Mouse (Mus musculus) lung, embryonic 14.5 days (tissue): ENCODE results near the gene Ube2g1. TPM values are rescaled to one million over a fixed set of nuclear protein-coding genes. Genes with fewer than 3 reads are reported as not detected.
A peak's percentile ranks its signal among the peaks of the same experiment; 100 is the strongest.

Experiments
- ATAC-seq: fragments of 200-750 bp; cut with Nextera tagmentation; 2 replicates; pipeline ENCODE4 v1.8.0; 2017; ENCODE audit warnings: mild to moderate bottlenecking, moderate TSS enrichment, moderate library complexity; ENCODE audit not compliant: insufficient read depth
- DNase-seq: peaks from one replicate; pipeline ENCODE4 v3.0.0-alpha.2; 2015
- H3K27ac ChIP-seq: fragments of 300-500 bp; sonication (generic); 2 replicates; pipeline ENCODE4 v1.5.1; 2014; ENCODE audit warnings: low read depth, mild to moderate bottlenecking, moderate library complexity
- H3K27me3 ChIP-seq: fragments of 300-500 bp; sonication (generic); 2 replicates; pipeline ENCODE4 v1.6.1; 2014; ENCODE audit warnings: low read length, control low read depth; ENCODE audit not compliant: insufficient read depth
- H3K36me3 ChIP-seq: fragments of 300-500 bp; sonication (generic); 2 replicates; pipeline ENCODE4 v1.6.1; 2014; ENCODE audit warnings: control low read depth; ENCODE audit not compliant: insufficient read depth
- H3K4me1 ChIP-seq: fragments of 300-500 bp; sonication (generic); 2 replicates; pipeline ENCODE4 v1.6.1; 2014; ENCODE audit warnings: antibody characterized with exemption, control low read depth; ENCODE audit not compliant: insufficient read depth
- H3K4me2 ChIP-seq: fragments of 300-500 bp; sonication (generic); 2 replicates; pipeline ENCODE4 v1.6.1; 2014; ENCODE audit warnings: mild to moderate bottlenecking
- H3K4me3 ChIP-seq: fragments of 300-500 bp; sonication (generic); 2 replicates; pipeline ENCODE4 v1.5.1; 2014; ENCODE audit warnings: low read depth, low read length
- H3K9ac ChIP-seq: fragments of 300-500 bp; sonication (generic); 2 replicates; pipeline ENCODE4 v1.6.1; 2014
- H3K9me3 ChIP-seq: fragments of 300-500 bp; sonication (generic); 2 replicates; pipeline ENCODE4 v1.6.1; 2016; ENCODE audit warnings: low read depth, low read length, control low read depth
- CTCF ChIP-seq: IDR thresholded peaks from 2 replicates; pipeline ENCODE4 v1.5.1; 2016; ENCODE audit warnings: antibody characterized with exemption, low read depth
- whole genome bisulfite sequencing: fragments of 180-500 bp; shearing (Covaris S2); extraction: QIAGEN DNeasy Blood & Tissue Kit; methylation state at CpG from one replicate; pipeline ENCODE4 v1.1.7; 2014; 5-methylcytosine and 5-hydroxymethylcytosine counted together
- polyA plus RNA-seq: library from polyadenylated mRNA; unstranded; fragments of >200 nt; fragmentation: Nextera tagmentation; extraction: Ambion mirVana; gene quantifications from 2 replicates; pipeline ENCODE4 v1.2.1, GENCODE M21; 2014

Ube2g1 gene
- polyA plus RNA-seq, 1 experiment from 2014 or later, result 77.9 TPM

GRCm38 (mm10) chr11:72675280-72675679 is 68.2 kb downstream of the Ube2g1 start:
- Histone ChIP-seq H3K36me3 (peaks cover 8% of the 10 kb centered on the region; the same call in 1 of the 2 replicates), H3K27ac (no peak overlapping the region), H3K9me3 (no peaks in the 10 kb centered on the region), H3K27me3 (no peaks in the 10 kb centered on the region), H3K4me1 (no peaks in the 10 kb centered on the region), H3K9ac (no peak overlapping the region), H3K4me3 (no peak overlapping the region), H3K4me2 (no peak overlapping the region)
- DNase-seq, result no peak
- no peak for TF ChIP-seq CTCF
- 69% methylated on average over 2 of the region's 2 CpGs for WGBS
- no peak for ATAC-seq

- Histone ChIP-seq H3K4me2 (no peak overlapping the region), H3K9me3 (no peaks in the 10 kb centered on the region), H3K9ac (no peak overlapping the region), H3K27me3 (no peaks in the 10 kb centered on the region), H3K36me3 (peaks cover 26% of the 10 kb centered on the region), H3K27ac (no peak overlapping the region), H3K4me1 (no peaks in the 10 kb centered on the region), H3K4me3 (no peak overlapping the region)
- DNase-seq, result no peak
- ATAC-seq, result no peak
- no peak for TF ChIP-seq CTCF
Observed at GRCm38 (mm10) chr11:72680726-72681125, 73.6 kb downstream of the Ube2g1 start.

- 94% methylated on average over 2 of the region's 2 CpGs for WGBS
- TF ChIP-seq CTCF, result no peak
- H3K36me3 ChIP-seq, result peaks cover 26% of the 10 kb centered on the region
- H3K4me2 ChIP-seq, result no peak overlapping the region
- H3K27me3 ChIP-seq, result no peaks in the 10 kb centered on the region
- H3K27ac ChIP-seq, result no peak overlapping the region
- DNase-seq (no peak), ATAC-seq (no peak)
- H3K9ac ChIP-seq, result no peak overlapping the region
- H3K9me3 ChIP-seq, result no peaks in the 10 kb centered on the region
- H3K4me1 ChIP-seq, result no peaks in the 10 kb centered on the region
- no peak overlapping the region for H3K4me3 ChIP-seq
Observed at GRCm38 (mm10) chr11:72683402-72683801, 76.3 kb downstream of the Ube2g1 start.

GRCm38 (mm10) chr11:72686697-72687096 is 79.6 kb downstream of the Ube2g1 start:
- H3K36me3 ChIP-seq, result peaks cover 8% of the 10 kb centered on the region; the same call in 1 of the 2 replicates
- H3K4me2 ChIP-seq, result no peak overlapping the region
- no peaks in the 10 kb centered on the region for H3K9me3 ChIP-seq
- H3K4me3 ChIP-seq, result no peak overlapping the region
- H3K27me3 ChIP-seq, result no peaks in the 10 kb centered on the region
- peaks cover 7% of the 10 kb centered on the region; the same call in 1 of the 2 replicates for H3K4me1 ChIP-seq
- no peak overlapping the region for H3K9ac ChIP-seq
- no peak overlapping the region for H3K27ac ChIP-seq
- DNase-seq, result no peak
- no peak for TF ChIP-seq CTCF
- ATAC-seq, result no peak

GRCm38 (mm10) chr11:72688242-72688641 is 81.2 kb downstream of the Ube2g1 start:
- 8% methylated on average over 5 of the region's 5 CpGs for WGBS
- Histone ChIP-seq H3K9ac (no peak overlapping the region), H3K36me3 (peaks cover 8% of the 10 kb centered on the region; the same call in 1 of the 2 replicates), H3K27ac (peak overlapping the region; percentile 27; the same call in 1 of the 2 replicates), H3K27me3 (no peaks in the 10 kb centered on the region), H3K4me2 (0 out of 2 replicates have a peak overlapping the region, but pooled peaks have one; percentile 10), H3K4me1 (peaks cover 7% of the 10 kb centered on the region; the same call in 1 of the 2 replicates), H3K4me3 (no peak overlapping the region), H3K9me3 (no peaks in the 10 kb centered on the region)
- DNase-seq (peak; percentile 27), ATAC-seq (peak; percentile 42; the same call in 1 of the 2 replicates)
- no peak for TF ChIP-seq CTCF

- WGBS, result 48% methylated on average over 3 of the region's 3 CpGs
- Histone ChIP-seq H3K27ac (peak overlapping the region; percentile 86), H3K4me2 (peak overlapping the region; percentile 79), H3K9ac (peak overlapping the region; percentile 67), H3K36me3 (peaks cover 5% of the 10 kb centered on the region; the same call in 1 of the 2 replicates), H3K27me3 (no peaks in the 10 kb centered on the region), H3K9me3 (no peaks in the 10 kb centered on the region), H3K4me1 (peaks cover 7% of the 10 kb centered on the region; the same call in 1 of the 2 replicates), H3K4me3 (peak overlapping the region; percentile 66)
- TF ChIP-seq CTCF, result no peak
- peak; percentile 14 for DNase-seq
- ATAC-seq, result no peak
Observed at GRCm38 (mm10) chr11:72689115-72689514, 82.0 kb downstream of the Ube2g1 start.

- DNase-seq (peak; percentile 99), ATAC-seq (peak; percentile 97)
- no peak for TF ChIP-seq CTCF
- Histone ChIP-seq H3K36me3 (peaks cover 5% of the 10 kb centered on the region; the same call in 1 of the 2 replicates), H3K9me3 (no peaks in the 10 kb centered on the region), H3K9ac (peak within 1 kb of the TSS; percentile 67), H3K4me2 (peak within 1 kb of the TSS; percentile 79), H3K27me3 (no peaks in the 10 kb centered on the region), H3K4me3 (peak within 1 kb of the TSS; percentile 66), H3K27ac (peak within 1 kb of the TSS; percentile 86), H3K4me1 (peaks cover 7% of the 10 kb centered on the region; the same call in 1 of the 2 replicates)
- WGBS, result under 1% methylated on average over 56 of the region's 56 CpGs
Observed at GRCm38 (mm10) chr11:72689551-72690510, 82.7 kb downstream of the Ube2g1 start, which contains the start of gene Ankfy1. Gene Ankfy1 (plus strand): TSS chr11:72690006.
